Mouse (Mus musculus) megakaryocyte-erythroid progenitor cell, adult 5-6 weeks (primary cell): ENCODE data around the gene Rere. TPM values are rescaled to one million over a fixed set of nuclear protein-coding genes. Genes with fewer than 3 reads are reported as not detected.

Source experiments
- ATAC-seq: replicated peaks from 2 replicates; pipeline ENCODE4 v1.8.0; 2016; ENCODE audit warnings: mild to moderate bottlenecking, inconsistent platforms; ENCODE audit not compliant: severe bottlenecking, poor library complexity, low FRiP score, low TSS enrichment
- total RNA-seq, 2 experiments: library from RNA; stranded (forward) in 1 of 2; stranded (reverse) in 1 of 2; fragments of 200-1000, 215-1000 nt in 1 of 2; fragments of >200 nt in 1 of 2; fragmentation: Nextera tagmentation in 1 of 2; gene quantifications; 2 replicates each; pipeline ENCODE4 v1.2.3; 2014 to 2017

Gene Rere
- total RNA-seq, 2 experiments from 2014 or later = 17.1 to 36.1 TPM

DNA sequence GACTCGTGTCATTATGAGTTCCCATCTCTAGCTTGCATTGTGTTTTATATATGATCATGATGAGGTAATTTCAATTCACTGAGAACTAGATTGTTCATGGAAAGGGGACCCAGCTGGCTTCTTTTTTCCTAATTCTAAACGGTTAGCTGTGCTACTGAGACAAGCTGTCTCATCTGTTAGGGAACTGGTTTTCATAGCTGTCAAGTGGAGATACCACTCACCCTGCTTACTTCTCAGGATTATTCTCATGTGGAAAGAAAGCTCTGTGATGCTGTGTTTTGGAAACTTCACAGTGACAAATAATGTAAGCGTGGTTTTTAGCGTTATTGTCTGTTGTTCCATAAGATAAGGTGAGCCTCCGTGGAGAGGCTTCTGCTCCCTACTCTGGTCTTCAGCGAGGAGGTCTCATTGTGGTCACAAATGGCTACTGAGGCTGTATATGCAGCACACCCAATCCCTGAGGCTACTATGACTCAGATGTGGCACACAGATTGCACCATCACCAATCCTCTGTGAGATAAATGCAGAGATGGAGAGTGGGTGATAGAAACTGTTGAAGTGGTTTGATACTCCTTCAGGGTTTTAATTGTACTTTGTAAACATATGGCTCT lies 168.7 kb downstream of the Rere start:
- ATAC-seq = peak; percentile 80

- ATAC-seq = no peak
Observed at GRCm38 (mm10) chr4:150452155-150452847, 170.9 kb downstream of the Rere start.

GRCm38 (mm10) chr4:150454571-150455306 lies 173.3 kb downstream of the Rere start:
- ATAC-seq = no peak

DNA sequence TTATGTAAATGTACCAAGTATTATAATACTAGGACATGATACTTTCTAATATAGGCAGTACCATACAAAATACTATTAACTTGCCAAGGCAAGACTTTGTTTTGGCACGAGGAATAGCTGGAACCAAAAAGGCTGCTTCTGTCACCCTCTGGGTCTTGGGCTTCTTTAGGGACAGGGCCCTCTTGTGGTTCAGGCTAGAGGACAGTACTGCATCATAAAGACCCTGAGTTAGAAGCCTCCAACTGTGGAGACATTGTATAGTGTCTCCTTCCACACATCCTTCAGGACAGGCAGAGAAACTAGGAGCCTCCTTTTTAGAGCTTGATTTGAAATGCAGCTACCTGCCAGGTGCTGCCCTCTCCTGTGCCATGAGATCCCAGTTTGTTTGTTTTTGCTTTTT lies 174.3 kb downstream of the Rere start:
- ATAC-seq = no peak

DNA sequence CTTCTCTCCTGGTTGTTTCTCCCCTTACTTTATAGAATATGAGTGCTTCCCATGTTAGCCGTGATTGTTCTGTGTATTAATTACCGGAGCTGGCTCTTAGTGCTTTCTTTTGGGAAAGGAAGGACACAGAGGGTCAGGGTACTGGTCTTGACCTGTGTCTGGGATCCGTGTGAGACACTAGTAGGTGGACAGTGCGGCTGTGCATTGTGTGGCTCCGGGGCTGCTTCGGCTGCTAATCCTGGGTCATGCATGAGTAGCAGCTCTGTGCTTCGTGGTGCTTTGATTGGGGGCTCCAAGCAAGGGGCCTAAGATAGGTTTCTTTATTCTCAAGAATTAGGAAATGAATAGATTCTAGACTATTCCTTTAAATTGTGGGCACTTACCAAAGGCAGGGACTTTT lies 175.0 kb downstream of the Rere start:
- ATAC-seq = no peak

DNA sequence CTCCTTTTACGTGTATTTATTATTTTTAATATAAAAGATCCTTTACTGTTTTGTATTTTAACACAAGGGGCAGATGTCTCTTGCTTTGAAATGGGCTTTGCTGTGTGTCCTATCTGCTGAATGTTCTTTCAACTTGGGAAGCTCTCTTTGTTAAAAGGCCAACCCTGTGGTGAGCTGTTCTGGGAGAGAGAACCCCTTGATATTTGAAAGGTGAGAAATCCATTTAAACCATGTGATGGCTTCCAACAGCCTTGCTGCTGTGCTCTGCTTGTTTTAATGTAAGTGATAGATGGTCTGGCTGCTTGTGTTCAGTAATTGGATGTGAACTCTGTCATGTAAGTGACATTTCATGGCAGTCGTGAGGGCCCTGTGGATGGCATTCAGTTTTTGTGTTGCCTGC lies 175.4 kb downstream of the Rere start:
- ATAC-seq = no peak

GRCm38 (mm10) chr4:150457353-150457752 lies 175.9 kb downstream of the Rere start:
- ATAC-seq = no peak

DNA sequence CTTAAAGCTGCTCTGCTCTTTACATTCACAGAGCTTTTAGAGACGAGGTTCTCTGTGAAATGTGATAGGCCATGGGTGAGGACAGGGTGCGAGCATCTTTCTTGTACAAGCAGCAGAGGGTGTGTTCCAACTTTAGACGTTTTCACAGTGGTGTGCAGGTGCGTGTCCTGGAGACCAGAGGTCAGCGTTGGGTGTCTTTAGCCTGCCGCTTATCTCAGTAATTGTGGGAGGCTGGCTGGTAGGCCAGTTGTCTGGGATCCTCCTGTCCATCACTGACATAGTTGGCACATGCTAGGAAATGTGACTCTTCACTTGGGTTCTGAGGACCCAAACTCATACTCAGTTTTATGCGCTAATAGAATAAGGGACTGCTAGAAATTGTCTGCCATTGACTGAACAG lies 176.3 kb downstream of the Rere start:
- no peak for ATAC-seq

DNA sequence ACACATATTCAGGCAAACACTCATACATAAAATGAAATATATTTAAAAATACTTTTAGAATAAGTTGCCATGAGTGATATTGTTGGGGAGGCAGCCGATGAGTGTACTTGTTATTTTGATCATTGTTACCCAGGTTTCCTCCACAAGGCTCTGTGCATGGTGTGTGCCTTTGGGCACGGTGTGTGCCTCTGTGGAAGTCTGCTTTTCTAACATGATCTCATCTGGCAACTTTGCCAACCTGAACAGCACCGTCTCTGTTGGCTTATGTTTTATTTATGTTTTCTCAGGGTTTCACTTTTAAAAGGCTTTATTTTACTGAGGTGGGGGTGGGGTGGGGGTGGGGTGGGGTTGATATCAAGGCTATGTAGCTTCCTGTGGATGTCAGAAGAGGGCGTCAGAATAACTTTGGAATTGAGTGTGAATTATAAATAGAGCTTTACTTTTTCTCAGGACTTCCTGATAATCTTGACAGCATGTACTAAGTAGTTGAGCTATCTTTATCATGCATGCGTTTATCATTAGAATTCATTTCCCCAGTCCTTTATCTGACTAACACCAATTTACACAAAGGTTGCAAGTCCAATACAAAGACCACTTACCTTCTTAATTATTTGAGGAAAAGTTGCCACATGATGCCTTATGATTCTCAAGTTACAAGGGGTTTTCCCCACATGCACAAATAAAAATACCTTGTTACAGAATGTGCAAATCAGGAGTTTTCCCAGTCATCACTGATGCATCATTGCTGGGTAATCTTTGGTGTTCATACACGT lies 177.8 kb downstream of the Rere start:
- no peak for ATAC-seq

- ATAC-seq = no peak
Observed at GRCm38 (mm10) chr4:150460451-150460850, 179.0 kb downstream of the Rere start.

DNA sequence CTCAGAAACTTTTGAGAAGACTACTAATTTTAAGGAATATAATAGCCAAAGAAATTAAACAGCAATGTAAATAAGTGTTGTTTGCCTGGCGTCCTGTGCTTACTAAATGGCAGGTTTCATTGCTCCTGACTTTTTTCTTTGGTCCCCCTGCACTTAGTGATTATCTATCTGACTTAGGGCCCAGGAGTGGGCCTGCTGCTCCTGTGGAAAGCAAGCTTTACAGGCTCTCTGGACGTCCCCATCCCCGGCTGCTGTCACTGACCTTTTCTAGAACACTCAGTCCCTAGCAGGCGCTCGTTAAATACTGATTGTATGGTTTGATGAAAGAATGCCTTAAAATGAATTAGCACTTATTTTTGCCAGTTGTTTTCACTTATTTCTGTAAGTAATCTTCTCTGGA lies 179.6 kb downstream of the Rere start:
- peak; percentile 21; the same call in 1 of the 2 replicates for ATAC-seq

- peak; percentile 87 for ATAC-seq
Observed at GRCm38 (mm10) chr4:150461427-150462189, 180.2 kb downstream of the Rere start.

- ATAC-seq = no peak
Observed at GRCm38 (mm10) chr4:150462367-150462766, 180.9 kb downstream of the Rere start.

- peak; percentile 62 for ATAC-seq
Observed at GRCm38 (mm10) chr4:150465759-150466158, 184.3 kb downstream of the Rere start.

GRCm38 (mm10) chr4:150469274-150469673 lies 187.8 kb downstream of the Rere start:
- no peak for ATAC-seq

GRCm38 (mm10) chr4:150470674-150471328 lies 189.4 kb downstream of the Rere start:
- peak; percentile 66; the same call in 1 of the 2 replicates for ATAC-seq

- peak; percentile 75 for ATAC-seq
Observed at GRCm38 (mm10) chr4:150472751-150473436, 191.4 kb downstream of the Rere start.

- no peak for ATAC-seq
Observed at GRCm38 (mm10) chr4:150473437-150474070, 192.1 kb downstream of the Rere start.
